Mouse (Mus musculus): Measurements from ENCODE around the gene Cfap74.

GRCm38 (mm10) chr4:155482125-155482480 lies 73.1 kb downstream of the Cfap74 start:
- TF ChIP-seq CTCF (IDR thresholded peaks at IDR 0.05; ENCODE audit: extremely low read depth, insufficient read depth, low read length): no peak
- TF ChIP-seq POLR2A (IDR thresholded peaks at IDR 0.05; ENCODE audit: extremely low read depth, insufficient read depth, low read length): no peak
